Mouse (Mus musculus) liver, postnatal 0 days (tissue): ENCODE data around the gene Btg4.

Experiments
- CTCF ChIP-seq: sonication (generic); IDR thresholded peaks from 2 replicates; pipeline ENCODE4 v1.5.1; 2016; ENCODE audit warnings: antibody characterized with exemption, low read depth
- EP300 ChIP-seq: IDR thresholded peaks from 2 replicates; pipeline ENCODE4 v1.6.1; 2016; ENCODE audit warnings: antibody characterized with exemption, low read depth, mild to moderate bottlenecking

DNA sequence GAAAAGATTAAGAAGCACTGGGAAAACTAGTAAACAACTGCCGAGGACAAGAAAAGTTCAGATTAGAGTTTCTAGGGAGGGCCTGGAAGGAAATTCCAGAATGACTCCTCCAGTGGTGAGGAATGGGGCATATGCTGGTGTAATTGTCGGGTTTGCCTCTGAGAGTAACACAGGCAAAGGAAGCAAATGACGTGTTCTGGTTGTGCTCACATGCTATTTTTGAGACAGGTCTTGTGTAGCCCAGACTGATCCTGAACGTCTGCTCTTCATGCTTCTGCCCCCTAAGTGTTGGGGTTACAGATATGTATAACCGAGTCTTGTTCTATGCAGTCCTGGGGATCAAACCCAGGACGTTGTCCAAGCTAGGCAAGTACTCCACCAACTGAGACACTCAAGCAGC lies 29.1 kb upstream of the Btg4 start:
- TF ChIP-seq EP300 = no peak
- no peak for TF ChIP-seq CTCF
